Mouse (Mus musculus) myocyte (in vitro differentiated cells): Measurements from ENCODE around the gene Slc36a2.

Experiments
- E2F4 ChIP-seq: IDR thresholded peaks from one replicate; pipeline ENCODE4 v1.6.1; 2011; ENCODE audit warnings: mild to moderate bottlenecking, control low read depth, moderate library complexity; ENCODE audit not compliant: insufficient read depth
- MAX ChIP-seq: IDR thresholded peaks from one replicate; pipeline ENCODE4 v1.6.1; 2011; ENCODE audit warnings: low read depth, mild to moderate bottlenecking, control low read depth
- MYOD1 ChIP-seq, 3 experiments: IDR thresholded peaks; one replicate each; pipeline ENCODE4 v1.6.1; 2011; ENCODE audit warnings: control low read depth in 2 of 3, low read depth in 2 of 3, mild to moderate bottlenecking in 2 of 3, moderate library complexity in 1 of 3; ENCODE audit not compliant: insufficient read length in 2 of 3, control insufficient read depth in 1 of 3
- MYOG ChIP-seq, 3 experiments: IDR thresholded peaks; one replicate each; pipeline ENCODE4 v1.6.1; 2011; ENCODE audit warnings: control low read depth in 2 of 3, low read depth in 2 of 3, mild to moderate bottlenecking in 2 of 3; ENCODE audit not compliant: insufficient read length in 2 of 3, control insufficient read depth in 1 of 3, insufficient read depth in 1 of 3
- POLR2A ChIP-seq: IDR thresholded peaks from one replicate; pipeline ENCODE4 v1.6.1; 2011; ENCODE audit warnings: low read depth, mild to moderate bottlenecking, control low read depth, moderate library complexity; ENCODE audit not compliant: insufficient read length
- POLR2AphosphoS2 ChIP-seq: IDR thresholded peaks from one replicate; pipeline ENCODE4 v1.6.1; 2011; ENCODE audit warnings: low read depth, control low read depth; ENCODE audit not compliant: insufficient read length
- REST ChIP-seq: IDR thresholded peaks from one replicate; pipeline ENCODE4 v1.6.1; 2011; ENCODE audit warnings: mild to moderate bottlenecking, control low read depth, moderate library complexity; ENCODE audit not compliant: insufficient read depth, insufficient read length
- TCF12 ChIP-seq: IDR thresholded peaks from one replicate; pipeline ENCODE4 v1.6.1; 2011; ENCODE audit warnings: mild to moderate bottlenecking, control low read depth; ENCODE audit not compliant: poor library complexity, insufficient read depth, severe bottlenecking
- USF1 ChIP-seq: IDR thresholded peaks from one replicate; pipeline ENCODE4 v1.6.1; 2011; ENCODE audit warnings: low read depth, mild to moderate bottlenecking, control low read depth, moderate library complexity

DNA sequence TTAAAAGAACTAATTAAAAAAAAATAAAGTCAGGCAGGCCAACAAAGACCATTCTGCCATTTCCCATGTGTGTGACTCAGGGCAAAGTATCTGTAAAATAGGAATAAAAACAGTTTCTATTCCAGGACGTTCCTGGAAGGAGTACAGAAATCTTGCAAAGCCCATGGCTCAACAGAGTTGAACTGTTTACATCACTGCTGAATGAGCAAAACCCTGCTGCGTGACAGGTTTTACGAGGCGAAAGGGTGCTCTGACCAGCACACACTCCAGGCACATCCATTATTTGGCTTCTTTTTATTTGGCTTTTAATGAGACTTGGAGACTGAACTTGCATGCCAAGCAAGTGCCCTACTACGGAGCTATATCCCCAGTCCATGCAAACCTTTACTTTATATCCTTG lies 40.9 kb downstream of the Slc36a2 start:
- no peak for TF ChIP-seq POLR2AphosphoS2
- no peak for TF ChIP-seq USF1
- TF ChIP-seq POLR2A = no peak
- TF ChIP-seq MYOD1 (IDR thresholded peaks at IDR 0.05; ENCODE audit: control insufficient read depth in 1 of 3, insufficient read length in 2 of 3, low read depth in 2 of 3) = no peak
- no peak for TF ChIP-seq MYOG (IDR thresholded peaks at IDR 0.05; ENCODE audit: control insufficient read depth in 1 of 3, insufficient read depth in 1 of 3, insufficient read length in 2 of 3, low read depth in 2 of 3)
- TF ChIP-seq MAX = no peak
- TF ChIP-seq E2F4 = no peak
- TF ChIP-seq TCF12 = no peak
- no peak for TF ChIP-seq REST
